Mouse (Mus musculus) testis, postnatal 14 days (tissue): ENCODE results near the gene Lrrc28.
A peak's percentile ranks its signal among the peaks of the same experiment; 100 is the strongest.
"Not testable (repeated sequence)": the region's sequence is repeated elsewhere in the genome, so short reads cannot be mapped to it uniquely, and the experiment has no call there.

Source experiments
- DNase-seq: peaks from one replicate; pipeline ENCODE4 v3.0.0; 2021; ENCODE audit warnings: low spot score

Lrrc28 gene

DNA sequence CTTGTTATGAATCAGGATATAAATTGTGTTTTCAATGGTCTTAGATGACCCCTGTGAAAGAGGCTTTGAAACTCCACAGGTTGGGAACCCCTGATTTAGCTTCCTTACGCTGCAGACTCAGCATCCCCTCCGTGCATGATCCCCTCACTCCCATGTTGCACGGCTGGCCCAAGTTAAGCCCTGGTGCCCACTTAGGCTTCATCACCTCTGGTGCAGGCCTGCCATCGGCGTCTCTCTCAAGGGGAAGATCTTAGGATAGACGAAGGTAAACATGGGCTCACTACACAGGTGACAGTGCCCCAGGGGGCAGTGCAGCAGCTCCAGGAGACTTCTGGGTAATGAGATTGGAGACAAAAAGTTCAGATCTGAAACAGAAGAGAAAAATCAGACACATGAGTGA is 115.7 kb downstream of the Lrrc28 start:
- DNase-seq = no peak

DNA sequence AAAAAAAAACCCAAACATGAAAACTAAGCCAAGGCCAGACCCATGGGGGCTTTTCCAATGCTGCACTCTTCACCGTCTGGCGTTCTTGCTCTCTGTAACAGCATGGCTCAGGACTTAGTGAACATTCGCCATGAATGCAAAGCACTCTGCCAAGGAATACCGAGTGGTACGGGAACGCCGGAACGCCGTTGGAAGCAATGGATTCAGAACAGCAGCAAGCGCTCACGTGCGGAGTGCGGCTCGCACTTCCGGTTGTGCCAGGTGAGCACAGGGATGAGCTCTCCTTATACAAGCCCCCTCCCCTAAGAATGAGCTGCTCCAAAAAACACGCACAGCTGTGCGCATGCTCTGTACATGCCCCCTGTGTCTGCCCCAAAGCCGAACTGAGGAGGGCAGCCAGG is 116.2 kb downstream of the Lrrc28 start:
- DNase-seq = no peak

DNA sequence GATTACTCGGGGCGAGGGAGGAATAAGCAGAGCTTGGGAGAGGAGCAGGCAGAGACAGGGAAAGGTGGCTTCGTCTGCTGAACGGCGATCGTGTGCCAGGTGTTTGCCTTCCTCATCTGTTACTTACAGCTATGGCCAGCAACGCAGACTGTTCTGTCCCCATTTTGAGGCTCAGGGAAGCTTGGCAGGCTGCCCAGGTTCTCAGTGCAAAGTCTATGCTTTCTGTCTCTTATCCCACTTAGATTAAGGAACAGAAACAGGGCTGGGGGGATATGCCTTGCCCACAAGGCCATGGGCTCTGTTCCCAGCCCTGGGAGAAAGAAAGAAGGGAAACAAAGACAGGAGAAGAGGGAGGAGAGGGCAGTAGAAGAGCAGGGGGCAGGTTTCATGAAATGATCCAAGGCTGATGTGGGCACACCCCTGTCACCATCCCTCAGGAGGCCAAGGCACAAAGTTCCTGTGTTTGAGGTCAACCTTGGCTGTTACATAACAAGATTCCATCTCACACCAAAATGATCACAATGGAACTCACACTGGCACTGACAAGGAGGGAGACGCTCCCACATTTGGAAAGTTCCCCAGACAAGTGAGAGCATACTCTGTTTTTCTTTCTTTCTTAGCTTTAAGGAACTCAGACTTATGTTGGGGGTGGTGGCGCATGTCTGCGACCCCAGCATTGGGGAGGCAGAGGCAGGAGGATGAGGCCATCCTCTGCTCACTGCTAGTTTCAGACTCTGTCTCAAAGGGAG is 116.8 kb downstream of the Lrrc28 start:
- peak; percentile 80 for DNase-seq

DNA sequence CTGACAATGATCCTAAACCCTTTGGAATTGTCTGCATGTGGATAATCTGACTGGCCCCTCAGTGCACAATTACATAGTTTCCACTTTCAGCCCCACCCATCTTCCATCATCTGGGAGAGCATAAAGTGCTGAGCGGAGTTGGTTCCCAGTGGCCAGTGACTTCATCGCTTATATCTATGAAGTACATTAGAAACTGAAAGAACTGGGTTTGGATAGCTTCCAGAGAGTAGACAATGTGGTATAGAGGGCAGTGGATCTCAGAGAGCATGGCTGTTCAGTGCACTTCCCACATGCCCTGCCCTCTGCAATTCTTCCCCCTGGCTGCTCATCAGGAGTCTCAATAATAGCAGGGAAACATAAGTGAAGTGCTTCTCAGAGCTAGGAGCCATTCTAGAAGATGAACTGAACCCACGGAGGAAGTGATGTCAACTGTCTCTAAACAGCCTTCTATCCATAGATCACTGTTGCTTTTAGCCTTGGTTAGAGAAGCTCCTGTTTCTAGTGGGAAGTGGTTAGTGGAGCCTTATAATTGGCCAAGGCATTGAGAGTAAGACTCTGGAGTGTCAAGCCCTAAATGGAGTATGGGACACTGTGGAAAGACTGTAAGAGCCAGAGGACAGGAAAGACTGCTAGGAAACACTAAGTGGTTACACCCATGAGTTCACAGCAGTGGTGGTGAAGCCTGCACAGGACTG is 119.0 kb downstream of the Lrrc28 start:
- DNase-seq = no peak

DNA sequence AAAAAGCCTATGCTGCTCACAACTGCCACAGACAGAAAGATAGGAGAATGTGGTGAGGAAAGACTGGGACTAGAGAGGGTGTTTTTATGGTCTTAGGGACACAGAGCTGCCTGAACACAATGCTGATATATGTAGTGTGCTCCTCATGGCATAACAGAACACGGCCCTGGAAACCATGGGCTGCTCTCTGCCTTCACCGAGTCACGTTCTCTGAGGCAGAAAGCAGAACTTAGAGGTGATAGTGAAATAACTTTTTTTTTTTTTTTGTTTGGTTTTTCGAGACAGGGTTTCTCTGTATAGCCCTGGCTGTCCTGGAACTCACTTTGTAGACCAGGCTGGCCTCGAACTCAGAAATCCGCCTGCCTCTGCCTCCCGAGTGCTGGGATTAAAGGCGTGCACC is 121.0 kb downstream of the Lrrc28 start:
- DNase-seq = not testable (repeated sequence)

DNA sequence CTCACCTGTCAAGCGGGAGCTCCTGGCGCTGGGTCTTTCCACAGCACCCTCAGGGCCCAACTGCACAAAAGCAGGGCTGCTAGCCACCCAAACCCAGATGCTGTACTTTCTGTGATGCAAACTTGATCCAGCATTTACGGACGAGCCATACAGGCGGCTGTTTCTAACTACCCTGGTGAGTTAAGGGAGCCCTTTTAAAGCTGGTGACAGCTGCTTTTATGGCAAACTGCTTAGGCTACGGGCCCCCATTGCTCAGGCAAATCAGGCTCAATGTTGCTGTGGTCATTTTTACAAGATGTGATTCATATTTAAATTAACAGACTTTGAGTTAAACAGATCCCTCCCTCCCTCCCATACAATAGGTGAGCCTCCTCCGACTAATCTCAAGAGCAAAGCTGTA is 121.7 kb downstream of the Lrrc28 start:
- DNase-seq = no peak

DNA sequence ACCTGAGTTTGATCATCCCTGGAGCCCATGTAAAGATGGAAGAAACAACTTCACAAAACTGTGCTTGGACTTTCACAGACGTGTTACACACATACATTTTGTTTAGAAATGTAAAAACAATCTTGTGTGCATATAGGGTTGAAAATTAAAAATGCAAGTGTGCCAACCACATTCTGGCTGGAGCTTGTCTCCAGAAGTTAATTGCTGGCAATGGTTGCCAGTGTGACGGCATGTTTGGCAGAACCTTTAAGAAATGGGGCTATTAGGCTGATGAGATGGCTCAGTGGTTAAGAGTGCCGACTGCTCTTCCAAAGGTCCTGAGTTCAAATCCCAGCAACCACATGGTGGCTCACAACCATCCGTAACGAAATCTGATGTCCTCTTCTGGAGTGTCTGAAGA is 123.3 kb downstream of the Lrrc28 start:
- not testable (repeated sequence) for DNase-seq

DNA sequence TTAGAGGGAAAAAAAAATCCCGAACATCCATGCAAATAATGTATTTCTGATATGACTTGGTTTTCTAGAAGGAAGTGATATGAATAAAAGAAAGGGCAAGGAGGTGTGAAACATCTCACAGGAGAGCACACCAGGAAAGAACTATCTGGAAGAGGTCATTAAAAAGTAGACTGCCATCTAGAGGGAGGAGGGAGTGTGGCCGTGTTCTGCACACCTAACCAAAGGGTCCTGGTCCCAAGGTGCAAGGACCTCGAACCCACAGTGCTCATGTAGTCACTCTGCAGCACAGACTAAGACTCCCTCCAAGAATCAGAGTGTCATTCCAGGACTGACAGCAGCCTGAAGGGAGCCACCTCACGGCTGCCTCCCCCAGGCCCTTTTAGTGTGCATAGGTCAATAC is 124.1 kb downstream of the Lrrc28 start:
- DNase-seq = no peak

DNA sequence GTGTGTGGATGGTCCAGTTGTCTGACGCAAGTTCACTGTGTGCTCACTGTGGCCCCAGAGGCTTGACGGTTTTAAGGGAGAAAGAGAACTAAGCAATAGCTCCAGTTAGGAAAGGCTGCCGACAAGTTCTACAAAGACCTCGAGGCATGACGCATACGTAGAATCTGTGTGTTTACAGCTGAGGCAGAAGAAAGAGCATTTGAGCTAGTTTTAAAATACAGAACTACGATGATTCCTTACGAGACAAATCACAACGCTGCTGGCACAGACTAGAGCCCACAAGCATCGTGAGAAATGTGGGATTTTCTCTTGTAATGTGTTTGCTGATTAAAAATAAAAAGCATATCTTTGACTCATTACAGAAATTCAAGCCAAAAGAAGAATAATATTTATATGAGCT is 125.1 kb downstream of the Lrrc28 start:
- DNase-seq = no peak

DNA sequence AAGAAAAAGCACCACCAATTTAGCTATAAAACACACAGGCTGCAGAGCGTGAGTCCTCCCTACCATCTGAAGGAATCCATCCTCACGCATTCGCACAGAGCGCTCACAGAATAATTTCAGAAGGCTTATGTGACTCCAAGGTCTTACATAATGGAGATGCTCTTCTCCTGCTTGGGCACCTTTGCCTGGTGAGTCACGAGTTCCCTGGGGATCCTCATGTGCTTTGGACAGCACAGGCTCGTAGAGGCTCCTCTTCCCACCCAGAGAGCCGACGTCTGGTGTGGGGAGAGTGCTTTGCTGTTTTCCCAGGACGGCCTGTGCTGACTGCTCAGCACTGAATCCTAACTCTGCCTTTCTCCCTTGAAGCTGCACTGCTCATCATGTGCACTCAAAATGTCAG is 129.4 kb downstream of the Lrrc28 start:
- DNase-seq = no peak

DNA sequence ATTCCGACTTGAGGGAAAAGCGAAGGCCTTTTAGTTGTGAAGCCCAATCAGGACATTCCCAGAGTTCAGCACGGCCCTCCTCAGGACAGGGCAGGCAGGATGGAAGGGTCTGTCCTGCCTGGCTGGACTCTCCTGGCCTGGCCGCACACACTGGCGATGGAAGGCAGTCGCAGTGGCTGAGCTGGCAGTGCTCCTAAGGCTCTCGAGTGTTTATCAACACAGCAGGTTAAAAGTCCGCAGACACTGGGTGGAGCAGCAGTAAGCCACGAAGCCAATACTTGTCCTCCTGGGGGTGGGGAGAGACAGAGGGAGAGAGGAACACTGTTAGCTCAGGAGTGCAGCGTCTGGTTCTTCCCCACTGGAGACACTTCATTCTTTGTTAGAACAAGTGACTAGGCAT is 130.2 kb downstream of the Lrrc28 start:
- peak; percentile 38 for DNase-seq

DNA sequence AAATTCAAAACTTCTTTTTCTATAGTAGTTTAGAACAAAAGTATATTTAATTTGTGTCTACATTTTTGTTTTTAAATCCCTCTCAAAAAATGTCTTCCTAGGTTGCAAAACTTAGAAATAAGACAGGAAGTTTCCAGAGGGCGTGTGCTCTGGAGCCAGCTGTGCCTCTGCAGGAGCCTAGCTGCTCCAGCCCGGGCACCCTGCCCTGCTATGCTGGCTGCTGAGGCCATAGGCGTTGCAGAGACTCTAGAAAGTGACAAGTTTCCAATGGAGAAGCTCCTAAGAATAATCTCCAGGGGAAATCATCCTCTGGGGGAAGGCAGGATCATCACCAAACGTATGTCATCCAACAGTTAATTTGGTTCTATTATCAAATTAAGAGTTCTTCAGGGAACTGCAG is 130.7 kb downstream of the Lrrc28 start:
- DNase-seq = no peak

DNA sequence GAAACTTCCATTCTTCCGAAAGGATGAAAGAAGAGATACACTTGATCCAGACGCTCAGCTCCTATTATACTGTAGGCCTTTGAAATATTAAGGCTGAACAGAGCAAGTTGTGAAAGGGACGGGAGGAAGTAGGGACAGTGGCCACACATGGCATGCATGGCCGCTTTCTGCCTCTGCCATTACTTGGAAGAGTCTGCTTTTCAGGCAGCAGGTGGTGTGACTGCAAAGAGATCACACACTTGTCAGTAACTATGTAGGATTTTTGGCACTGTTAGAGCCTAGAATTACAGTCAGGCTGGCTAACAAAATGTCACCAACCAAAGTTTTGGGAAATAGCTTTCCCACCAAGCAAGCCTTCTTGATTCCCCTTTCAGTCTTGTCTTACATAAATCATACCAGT is 131.4 kb downstream of the Lrrc28 start:
- DNase-seq = no peak

DNA sequence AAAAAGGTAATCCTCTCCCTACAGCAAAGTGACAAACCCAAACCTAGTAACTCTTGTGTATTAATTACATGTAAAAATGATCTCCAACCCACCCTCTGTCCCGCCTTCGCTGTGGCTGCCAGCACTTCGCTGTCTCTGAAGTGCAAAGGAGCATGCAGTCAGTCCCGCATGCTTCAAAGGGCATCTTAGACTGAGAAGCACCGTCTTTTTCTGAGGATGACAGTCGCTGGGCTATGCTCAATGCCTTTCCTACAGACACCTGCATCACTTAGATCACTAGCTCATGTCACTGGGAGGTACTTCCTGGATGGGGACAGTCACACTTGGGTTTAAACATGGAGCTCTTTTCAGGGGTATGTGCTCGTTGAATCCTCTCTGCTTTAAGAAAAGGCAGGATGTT is 133.5 kb downstream of the Lrrc28 start:
- no peak for DNase-seq

DNA sequence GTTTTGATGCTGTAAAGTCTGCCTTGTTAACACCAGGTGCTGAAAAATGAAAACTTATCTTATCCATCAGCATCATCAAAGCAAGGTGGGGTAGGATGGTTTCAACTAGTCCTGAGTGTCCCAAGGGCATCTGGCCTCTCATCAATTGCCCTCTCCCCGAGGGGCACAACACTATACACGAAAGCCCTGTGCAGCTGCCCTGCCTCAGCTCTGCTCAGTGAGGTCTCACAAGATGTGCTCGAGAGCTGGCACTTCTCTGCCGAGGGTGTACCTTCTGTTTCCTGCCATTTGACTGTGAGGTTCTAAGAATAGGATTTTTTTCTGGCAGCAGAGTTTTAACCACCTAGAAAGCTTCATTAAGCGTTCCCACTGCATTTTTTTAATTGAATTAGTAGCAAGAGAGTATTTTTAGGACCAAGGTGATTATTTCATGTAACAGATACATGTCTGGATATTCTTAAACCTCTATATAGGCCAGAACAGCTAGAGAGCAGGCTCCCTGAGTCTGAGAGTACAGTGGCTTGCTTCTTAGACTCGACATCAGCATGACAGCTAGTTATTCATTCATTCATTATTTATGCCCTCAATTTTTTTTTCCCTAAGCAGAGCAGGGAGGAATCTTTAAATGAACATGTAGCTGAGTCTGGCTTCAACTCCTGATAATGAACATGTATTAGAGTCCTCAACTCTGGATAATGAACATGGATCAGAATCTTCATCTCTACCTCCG is 141.6 kb downstream of the Lrrc28 start:
- no peak for DNase-seq

DNA sequence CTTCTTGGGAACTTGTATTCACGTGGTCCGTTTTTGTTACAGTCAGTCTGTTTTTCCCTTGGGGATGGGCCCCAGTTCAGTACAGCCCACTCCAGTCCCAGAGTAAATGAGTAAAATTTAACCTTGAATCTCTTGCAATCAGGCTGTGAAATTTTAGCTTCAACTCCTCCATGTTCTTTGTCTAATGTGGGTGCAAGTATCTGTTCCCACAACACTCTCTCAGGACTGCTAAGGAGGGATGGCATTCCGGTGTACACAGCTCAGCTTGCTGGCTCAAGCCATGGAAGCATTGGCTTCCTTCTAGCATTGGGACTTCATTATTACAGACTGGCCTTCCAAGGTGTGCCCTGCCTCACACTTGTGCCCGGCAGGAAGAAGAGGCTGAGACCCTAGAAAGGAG is 142.4 kb downstream of the Lrrc28 start:
- DNase-seq = no peak

DNA sequence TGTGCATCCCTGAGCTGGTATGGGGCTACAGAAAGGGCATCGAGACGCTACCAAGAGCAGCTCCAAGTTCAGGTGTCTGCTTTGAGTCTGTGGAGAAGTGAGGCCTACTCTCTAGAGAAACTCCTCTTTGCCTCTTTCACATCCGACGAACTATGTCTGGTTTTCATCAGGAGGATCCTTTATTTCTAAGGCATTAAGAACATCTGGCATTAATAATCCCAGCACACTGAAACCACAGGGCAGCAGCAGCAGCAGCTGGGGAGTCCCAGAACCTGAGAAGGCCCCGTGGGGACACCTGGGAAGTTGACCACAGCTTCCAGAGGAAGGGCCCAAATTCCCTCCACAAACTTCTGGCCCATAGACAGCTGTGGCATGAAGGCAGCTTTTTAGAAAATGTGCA is 144.2 kb downstream of the Lrrc28 start:
- DNase-seq = no peak

DNA sequence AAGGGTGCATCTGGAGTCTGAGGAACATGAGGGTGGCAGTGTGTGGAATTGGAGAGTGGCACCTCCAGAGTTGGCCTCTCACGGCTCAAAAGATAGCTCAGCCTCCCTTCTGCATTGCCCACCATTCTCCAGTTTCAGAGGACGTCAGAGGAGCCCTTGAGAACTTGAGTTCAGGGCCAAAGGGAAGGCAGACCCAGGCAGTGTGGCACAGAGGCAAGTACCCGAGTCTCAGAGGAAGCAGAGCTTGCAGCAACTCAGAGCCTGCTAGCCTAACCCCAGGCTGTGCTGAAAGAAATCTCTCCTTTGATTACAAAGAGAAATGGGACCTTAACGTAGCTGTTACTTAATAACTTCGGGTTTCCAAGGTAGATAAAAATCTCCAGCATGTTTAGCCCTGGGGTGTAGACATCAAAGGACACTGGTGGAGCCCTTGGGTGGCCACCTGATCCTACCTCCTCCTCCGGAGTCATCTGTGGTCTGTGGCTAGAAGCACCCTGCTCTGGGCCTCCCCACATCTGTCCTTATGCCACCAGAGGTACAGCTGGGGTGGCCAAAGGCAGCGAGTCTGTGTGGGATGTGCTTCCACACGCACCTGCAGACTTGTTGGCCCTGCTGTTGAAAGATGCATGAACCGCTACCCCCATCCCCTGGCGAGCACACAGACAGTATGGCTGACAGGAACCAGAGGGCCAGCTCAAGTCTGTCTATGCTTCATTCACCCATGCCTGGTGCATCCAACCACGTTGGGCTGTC is 144.8 kb downstream of the Lrrc28 start:
- no peak for DNase-seq

DNA sequence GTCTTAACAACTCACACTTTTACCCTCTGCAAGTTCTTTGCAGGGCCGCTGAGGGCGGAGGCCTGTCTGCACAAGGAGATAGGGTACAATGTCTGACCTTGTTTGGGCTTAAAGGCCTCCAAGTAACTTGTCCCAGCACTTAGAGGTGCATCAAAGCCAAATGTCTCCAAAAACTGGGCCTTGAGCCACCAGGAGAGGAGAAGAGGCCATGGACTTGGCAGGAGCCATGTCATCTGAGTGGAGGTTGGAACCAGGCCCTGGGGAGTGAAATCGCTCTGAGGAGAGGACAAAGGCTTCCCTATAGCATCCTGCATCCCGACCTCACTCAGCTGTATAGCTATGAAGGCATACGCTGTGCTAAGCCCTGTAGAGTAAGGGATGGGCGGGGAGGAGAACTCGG is 145.6 kb downstream of the Lrrc28 start:
- DNase-seq = peak; percentile 45

DNA sequence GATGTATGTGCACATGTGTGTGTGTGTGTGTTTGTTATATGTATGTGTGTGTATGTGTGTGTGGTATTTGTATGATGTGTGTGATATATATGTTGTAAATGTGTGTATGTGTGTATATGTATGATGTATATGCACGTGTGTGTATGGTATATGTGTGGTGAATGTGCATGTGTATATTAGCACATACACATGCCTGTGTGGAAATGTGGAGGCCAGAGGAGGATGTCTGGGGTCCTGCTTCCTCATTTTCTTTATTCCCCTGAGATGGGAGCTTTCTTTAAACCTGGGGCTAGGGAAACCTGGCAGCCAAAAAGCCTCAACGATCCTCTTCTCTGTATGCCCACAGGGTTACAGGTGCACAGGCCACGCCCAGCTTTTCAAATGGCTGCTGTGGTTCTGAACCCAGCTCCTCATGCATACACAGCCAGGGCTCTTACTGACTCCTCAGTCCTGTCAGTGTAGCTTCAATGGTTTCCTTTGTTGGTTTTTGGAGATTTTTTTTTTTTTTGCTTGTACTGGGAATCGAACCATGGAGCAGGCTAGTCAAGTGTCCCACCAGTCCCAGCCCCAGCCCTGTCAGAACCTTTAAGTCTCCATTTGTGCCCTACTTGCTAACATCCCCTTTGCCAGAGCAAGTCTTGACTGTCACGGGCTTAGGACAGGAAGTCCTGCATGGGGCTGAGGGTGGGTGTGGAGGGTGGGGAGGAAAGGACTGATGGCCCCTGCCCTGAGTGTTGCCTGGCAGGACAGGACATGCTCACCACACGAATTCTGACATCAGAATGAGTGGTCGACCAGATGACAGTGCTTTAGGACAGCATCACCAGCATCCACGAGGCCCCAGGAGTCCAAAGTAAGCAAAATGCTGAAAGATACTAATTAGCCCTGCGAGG is 151.0 kb downstream of the Lrrc28 start:
- no peak for DNase-seq

DNA sequence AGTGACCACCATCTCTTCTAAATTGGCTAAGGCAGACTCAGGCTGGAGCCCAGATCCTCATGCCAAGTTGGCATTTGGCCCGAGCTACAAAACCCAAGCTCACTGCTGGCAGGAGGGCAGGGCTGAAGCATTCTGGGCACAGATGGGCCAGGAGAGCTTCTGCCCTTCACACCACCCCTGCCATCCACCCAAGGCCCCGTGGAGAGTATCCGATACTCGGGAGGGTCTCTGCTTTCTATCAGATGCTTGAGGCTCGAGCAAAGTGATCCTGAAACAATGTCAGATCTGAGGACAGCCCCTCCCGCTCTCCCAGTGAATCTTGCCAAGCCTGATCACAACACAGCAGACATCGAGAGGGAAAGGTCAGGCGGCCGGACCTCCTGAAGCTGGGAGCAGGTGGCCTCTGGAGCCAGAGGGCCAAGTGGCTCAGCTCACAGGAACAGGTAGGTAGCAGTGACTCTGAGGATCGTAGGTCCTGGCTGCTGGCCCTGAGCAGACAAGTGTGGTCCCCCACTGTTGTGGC is 157.1 kb downstream of the Lrrc28 start:
- DNase-seq = no peak
